Mouse (Mus musculus): ENCODE measurements around the gene Fbxl15.

The Fbxl15 gene

DNA sequence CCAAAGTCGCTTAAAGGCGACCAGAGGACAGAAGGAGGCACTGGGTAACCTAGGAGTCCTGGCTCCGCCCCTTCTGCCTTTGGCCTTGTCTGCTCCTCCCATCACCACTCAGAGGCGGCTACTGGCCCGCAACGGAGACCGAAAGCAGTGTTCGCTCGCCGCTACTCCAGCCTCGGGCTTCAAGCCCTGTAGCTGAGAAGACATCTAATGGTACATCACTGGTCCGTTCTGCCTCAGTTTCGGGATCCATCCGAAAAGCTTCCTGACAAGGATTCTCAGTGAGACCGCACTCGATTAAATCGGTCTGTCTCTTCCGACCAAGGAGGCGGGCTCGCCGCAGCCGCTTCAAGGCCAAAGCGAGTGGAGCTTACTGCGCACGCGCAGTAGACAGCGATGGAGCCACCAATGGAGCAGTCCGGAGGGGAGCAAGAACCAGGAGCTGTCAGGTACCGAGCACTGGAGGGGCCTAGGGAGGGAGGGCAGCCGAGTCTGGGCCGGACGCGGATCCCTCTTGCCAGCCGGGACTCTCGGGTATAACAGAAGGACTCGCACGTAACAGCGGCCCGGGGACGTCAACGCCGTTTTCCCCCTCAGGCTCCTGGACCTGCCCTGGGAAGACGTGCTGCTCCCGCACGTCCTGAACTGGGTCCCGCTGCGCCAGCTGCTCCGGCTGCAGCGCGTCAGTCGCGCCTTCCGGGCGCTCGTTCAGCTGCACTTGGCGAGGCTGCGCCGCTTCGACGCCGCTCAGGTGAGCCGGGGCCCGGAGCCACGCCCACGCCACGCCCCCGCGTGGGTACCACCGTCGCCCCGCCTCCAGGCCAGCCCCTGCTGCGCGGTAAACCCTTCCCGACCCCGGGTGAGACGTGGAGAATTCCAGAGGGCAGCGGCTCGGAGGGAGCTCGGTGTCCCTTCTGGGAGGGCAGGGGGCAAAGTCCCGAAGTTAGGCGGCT is at the start of gene Fbxl15:
Gene Fbxl15, plus strand, starts transcription at position 104 of the 950 bp plus-strand sequence.
- Histone ChIP-seq H3K36me3 (ENCODE audit: control insufficient read depth, insufficient read depth, low read length, poor library complexity, severe bottlenecking) (no peaks in the 10 kb centered on the region; the same call in 1 of the 2 replicates), H3K27me3 (ENCODE audit: control insufficient read depth, insufficient read depth, low read length, poor library complexity, severe bottlenecking) (no peaks in the 10 kb centered on the region)
- DNase-seq (ENCODE audit: low read depth, low spot score) = peak; percentile 94

DNA sequence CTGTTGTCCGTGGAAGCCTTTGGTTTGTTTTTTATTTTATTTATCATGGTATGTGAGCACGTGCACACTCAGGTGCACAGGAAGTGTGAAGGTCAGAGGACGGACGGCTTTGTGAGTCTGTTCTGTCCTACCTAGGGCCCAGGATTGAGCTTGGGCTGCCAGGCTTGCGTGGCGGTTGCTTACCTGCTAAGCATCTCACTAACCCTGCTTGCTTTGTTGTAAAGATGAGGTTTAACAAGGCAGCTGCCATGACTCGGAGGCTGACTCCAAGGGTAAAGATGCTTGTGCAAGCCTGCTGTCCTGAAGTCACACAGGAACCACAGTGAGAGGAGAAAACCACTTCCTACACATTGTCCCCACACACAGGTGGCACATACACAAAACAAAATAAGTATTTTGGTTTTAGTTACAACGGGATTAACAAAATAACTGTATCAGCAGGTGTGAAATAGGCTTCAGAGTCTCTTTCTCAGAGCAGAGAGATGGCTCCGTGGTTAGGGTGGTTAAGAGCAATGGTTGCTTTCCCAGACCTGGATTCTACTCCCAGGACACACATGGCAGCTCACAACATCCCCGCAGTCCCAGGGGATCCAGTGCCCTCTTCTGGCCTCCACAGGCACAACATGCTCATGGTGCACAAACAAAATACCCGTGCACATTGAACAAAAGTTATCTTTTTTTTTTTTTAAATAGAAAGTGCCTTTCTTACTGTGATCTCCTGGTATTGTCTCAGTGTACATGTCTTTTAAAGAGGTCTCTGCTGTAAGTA is 45.7 kb upstream of the Fbxl15 start:
- Histone ChIP-seq H3K36me3 (ENCODE audit: control insufficient read depth, insufficient read depth, low read length, poor library complexity, severe bottlenecking) (peaks cover 4% of the 10 kb centered on the region; the same call in 1 of the 2 replicates), H3K27me3 (ENCODE audit: control insufficient read depth, insufficient read depth, low read length, poor library complexity, severe bottlenecking) (no peaks in the 10 kb centered on the region)
- DNase-seq (ENCODE audit: low read depth, low spot score) = no peak

DNA sequence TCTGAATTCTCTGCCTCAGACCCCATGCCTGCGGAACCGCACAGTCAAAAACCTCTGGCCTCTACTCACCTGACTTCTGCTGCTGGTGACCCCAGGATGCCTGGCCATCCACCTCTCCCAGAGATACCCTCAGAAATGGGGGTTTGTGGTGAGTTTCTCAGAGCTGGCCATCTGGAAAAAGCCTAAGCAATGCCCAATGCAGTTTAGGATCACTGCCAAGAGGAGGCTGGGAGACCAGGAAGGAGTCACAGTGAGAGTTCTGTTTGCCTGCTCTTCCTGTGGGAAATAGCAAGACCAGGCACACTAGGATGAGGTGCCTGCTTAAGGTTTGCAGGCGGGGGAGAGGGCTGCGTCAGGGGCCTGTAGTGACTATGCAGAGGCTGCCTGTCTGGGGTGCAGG is 43.3 kb upstream of the Fbxl15 start:
- no peaks in the 10 kb centered on the region for H3K27me3 ChIP-seq (ENCODE audit: control insufficient read depth, insufficient read depth, low read length, poor library complexity, severe bottlenecking)
- peaks cover 4% of the 10 kb centered on the region; the same call in 1 of the 2 replicates for H3K36me3 ChIP-seq (ENCODE audit: control insufficient read depth, insufficient read depth, low read length, poor library complexity, severe bottlenecking)
- no peak for DNase-seq (ENCODE audit: low read depth, low spot score)

DNA sequence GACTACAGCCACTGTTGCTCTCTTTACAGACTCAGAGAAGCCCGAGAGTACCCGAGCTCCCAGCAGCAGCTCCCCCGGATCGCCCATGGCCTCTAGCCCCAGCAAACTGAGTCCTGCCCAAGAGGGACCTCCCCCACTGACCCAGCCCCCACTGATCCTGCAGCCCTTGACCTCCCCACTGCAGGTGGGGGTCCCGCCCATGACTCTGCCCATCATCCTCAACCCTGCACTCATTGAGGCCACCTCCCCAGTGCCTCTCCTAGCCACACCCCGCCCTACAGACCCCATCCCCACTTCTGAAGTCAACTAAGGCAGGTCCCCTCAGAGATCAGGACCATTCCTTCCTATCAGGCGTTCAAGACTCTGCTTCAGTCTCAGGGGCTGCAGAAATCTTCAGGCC is 42.4 kb upstream of the Fbxl15 start:
- no peaks in the 10 kb centered on the region for H3K27me3 ChIP-seq (ENCODE audit: control insufficient read depth, insufficient read depth, low read length, poor library complexity, severe bottlenecking)
- DNase-seq (ENCODE audit: low read depth, low spot score) = no peak
- peaks cover 4% of the 10 kb centered on the region; the same call in 1 of the 2 replicates for H3K36me3 ChIP-seq (ENCODE audit: control insufficient read depth, insufficient read depth, low read length, poor library complexity, severe bottlenecking)

DNA sequence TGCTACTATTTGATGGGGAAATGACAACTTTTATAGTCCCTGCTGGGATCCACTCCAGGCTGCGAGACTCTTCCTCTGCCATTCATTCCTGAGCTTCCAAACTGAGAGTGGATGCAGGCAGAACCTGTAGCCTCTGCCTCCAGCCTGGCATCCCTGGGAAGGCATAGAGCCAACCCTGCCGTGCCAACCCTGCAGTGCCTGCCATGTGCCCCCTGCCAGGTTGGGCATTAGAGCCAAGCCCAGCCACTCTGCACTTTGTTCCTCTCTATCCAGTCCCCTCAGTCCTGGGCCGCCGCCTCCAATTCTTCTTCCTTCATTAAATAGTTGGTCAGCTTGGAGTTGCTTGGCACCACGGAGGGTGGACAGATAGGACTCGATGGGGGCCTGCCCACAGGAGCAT is 41.9 kb upstream of the Fbxl15 start:
- DNase-seq (ENCODE audit: low read depth, low spot score) = no peak
- H3K36me3 ChIP-seq (ENCODE audit: control insufficient read depth, insufficient read depth, low read length, poor library complexity, severe bottlenecking) = peaks cover 4% of the 10 kb centered on the region; the same call in 1 of the 2 replicates
- H3K27me3 ChIP-seq (ENCODE audit: control insufficient read depth, insufficient read depth, low read length, poor library complexity, severe bottlenecking) = no peaks in the 10 kb centered on the region

DNA sequence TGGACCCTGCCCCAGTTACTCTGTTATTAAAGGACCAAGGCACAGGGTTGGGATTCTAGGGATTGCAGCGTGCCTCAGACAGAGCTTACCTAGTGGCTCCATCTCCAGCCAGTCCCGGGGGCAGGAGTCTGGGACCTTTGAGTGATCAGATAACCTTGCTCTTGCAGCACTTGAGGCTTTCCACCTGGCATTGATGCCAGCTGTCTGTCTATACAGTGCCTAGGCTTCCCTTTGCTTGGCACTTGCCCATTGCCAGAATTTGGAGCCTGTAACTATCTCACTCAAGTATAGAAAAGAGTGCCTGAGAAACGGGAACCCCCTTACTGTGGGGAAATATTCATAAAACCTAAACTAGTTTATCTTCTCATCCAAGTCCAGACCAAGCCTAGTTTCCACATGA is 41.1 kb upstream of the Fbxl15 start:
- DNase-seq (ENCODE audit: low read depth, low spot score) = no peak
- H3K27me3 ChIP-seq (ENCODE audit: control insufficient read depth, insufficient read depth, low read length, poor library complexity, severe bottlenecking) = no peaks in the 10 kb centered on the region
- peaks cover 3% of the 10 kb centered on the region; the same call in 1 of the 2 replicates for H3K36me3 ChIP-seq (ENCODE audit: control insufficient read depth, insufficient read depth, low read length, poor library complexity, severe bottlenecking)

DNA sequence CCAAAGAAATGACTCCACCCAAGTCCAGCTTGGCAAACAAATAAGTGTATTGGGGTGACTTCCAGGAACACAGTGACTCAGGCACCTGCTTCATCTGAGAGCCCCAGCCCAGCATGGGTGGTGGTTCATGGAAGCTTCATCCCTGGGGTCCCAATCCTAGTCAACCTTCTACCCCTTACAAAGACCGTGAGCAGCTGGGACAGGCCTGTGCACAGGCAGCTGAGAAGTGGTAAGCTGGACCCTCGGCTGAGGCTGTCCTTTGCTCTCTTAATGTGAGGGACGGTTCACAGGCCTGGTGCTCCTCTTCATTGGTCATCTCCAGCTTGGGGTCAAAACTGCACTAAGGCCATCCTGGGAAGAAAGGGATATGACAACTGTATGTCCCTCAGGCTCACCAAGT is 40.4 kb upstream of the Fbxl15 start:
- H3K36me3 ChIP-seq (ENCODE audit: control insufficient read depth, insufficient read depth, low read length, poor library complexity, severe bottlenecking) = no peaks in the 10 kb centered on the region; the same call in 1 of the 2 replicates

DNA sequence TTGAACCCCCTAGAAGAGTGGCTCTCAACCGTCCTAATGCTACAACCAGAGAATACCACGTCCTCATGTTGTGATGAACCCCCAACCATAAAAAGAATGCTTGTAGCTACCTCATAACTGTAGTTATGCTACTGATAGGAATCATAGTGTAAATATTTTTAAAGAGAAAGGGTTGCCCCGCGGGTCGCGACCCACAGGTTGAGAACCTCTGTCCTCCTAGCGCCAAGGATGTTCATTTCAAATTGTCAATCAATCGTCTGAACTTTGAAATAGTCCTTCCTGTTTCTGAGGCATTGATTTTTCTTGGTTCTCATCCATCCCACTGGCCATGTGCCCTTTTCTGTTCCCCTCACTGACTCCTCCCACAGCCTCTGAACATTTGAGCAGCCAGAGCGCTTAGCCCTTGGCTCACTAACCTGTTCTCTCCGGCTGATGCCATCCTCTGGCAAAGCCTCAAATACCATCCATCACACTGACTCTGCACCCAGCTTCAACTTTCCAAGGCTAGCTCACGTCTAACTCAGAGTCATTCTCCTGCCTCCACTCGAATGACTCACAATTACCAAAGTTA is 37.4 kb upstream of the Fbxl15 start:
- no peaks in the 10 kb centered on the region; the same call in 1 of the 2 replicates for H3K36me3 ChIP-seq (ENCODE audit: control insufficient read depth, insufficient read depth, low read length, poor library complexity, severe bottlenecking)
- no peaks in the 10 kb centered on the region for H3K27me3 ChIP-seq (ENCODE audit: control insufficient read depth, insufficient read depth, low read length, poor library complexity, severe bottlenecking)
- no peak for DNase-seq (ENCODE audit: low read depth, low spot score)

More for the DNA sequence above, 40.4 kb upstream of the Fbxl15 start:
- no peaks in the 10 kb centered on the region for H3K27me3 ChIP-seq (ENCODE audit: control insufficient read depth, insufficient read depth, low read length, poor library complexity, severe bottlenecking)
- DNase-seq (ENCODE audit: low read depth, low spot score) = no peak

DNA sequence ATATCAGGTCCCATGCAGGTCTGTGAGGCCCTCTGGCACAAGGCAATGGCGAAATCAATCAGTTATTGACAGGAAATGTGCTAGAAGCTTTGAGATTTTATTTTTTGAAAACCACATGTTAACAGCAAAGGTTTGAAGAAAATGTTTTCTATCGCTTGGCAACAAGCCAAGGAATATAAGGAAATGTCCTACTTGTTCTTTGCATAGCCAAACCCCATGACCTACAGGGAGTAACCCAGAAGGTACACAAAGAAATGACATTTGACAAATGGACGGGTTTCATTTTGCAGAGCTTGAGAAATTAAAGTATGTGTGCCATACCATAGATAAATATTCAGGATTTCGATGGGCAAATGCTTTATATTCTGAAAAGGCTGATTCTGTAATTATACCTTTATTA is 31.0 kb upstream of the Fbxl15 start:
- Histone ChIP-seq H3K36me3 (ENCODE audit: control insufficient read depth, insufficient read depth, low read length, poor library complexity, severe bottlenecking) (no peaks in the 10 kb centered on the region), H3K27me3 (ENCODE audit: control insufficient read depth, insufficient read depth, low read length, poor library complexity, severe bottlenecking) (no peaks in the 10 kb centered on the region)
- no peak for DNase-seq (ENCODE audit: low read depth, low spot score)

DNA sequence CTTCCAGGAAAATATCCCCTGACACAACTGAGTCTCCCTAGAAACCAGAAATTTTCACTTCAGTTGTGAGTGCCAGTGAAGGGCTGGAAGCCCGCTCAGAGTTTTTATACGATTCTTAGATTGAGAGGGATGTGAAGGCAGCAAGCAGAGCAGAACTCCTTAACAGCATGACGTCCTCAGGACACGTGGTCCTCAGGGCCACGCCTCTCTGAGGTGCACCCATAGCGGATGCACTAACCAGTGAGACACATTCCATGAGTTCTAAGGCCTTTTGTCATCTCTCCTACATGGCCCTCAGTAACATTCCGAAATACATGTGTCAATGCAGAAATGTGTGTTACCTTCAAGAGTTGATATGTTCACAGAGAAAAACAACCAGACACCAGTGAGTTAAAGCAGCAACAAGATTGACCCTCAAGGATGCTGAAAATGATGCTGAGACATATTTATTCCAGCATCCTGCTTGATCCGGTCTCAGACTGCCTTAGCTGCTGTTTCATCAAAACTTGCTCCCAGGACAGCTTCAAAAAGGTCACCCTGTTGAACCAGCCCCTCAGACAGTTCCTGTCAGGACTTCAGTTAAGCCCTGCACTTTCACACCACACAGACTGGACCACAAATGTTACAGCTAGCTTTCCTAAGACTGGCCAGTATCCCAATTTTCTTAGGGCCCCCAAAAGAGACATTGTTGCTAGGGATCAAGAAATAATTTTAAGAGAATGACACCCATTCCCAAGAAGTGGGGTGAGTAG is 27.5 kb upstream of the Fbxl15 start:
- DNase-seq (ENCODE audit: low read depth, low spot score) = no peak
- H3K27me3 ChIP-seq (ENCODE audit: control insufficient read depth, insufficient read depth, low read length, poor library complexity, severe bottlenecking) = no peaks in the 10 kb centered on the region

DNA sequence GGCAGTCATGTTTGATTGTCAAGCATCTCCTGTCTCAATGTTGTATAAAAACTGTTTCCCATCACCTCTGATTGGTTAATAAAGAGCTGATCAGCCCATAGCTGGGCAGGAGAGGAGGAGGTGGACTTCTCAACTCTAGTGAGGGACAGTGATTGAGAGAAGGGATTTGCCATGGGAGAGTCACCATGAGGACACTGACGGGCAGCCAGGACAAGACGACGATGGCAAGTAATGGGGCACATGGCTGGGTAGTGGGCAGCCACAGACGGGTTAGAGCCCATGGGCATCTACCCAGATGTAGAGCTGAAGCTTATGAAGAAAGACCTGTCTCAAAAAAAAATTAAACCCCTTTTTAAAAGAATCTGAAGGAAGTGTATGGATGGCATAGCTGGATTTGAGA is 25.4 kb upstream of the Fbxl15 start:
- Histone ChIP-seq H3K27me3 (ENCODE audit: control insufficient read depth, insufficient read depth, low read length, poor library complexity, severe bottlenecking) (no peaks in the 10 kb centered on the region), H3K36me3 (ENCODE audit: control insufficient read depth, insufficient read depth, low read length, poor library complexity, severe bottlenecking) (peaks cover 6% of the 10 kb centered on the region; the same call in 1 of the 2 replicates)
- DNase-seq (ENCODE audit: low read depth, low spot score) = no peak

More for the DNA sequence above, 27.5 kb upstream of the Fbxl15 start:
- H3K36me3 ChIP-seq (ENCODE audit: control insufficient read depth, insufficient read depth, low read length, poor library complexity, severe bottlenecking) = no peaks in the 10 kb centered on the region

DNA sequence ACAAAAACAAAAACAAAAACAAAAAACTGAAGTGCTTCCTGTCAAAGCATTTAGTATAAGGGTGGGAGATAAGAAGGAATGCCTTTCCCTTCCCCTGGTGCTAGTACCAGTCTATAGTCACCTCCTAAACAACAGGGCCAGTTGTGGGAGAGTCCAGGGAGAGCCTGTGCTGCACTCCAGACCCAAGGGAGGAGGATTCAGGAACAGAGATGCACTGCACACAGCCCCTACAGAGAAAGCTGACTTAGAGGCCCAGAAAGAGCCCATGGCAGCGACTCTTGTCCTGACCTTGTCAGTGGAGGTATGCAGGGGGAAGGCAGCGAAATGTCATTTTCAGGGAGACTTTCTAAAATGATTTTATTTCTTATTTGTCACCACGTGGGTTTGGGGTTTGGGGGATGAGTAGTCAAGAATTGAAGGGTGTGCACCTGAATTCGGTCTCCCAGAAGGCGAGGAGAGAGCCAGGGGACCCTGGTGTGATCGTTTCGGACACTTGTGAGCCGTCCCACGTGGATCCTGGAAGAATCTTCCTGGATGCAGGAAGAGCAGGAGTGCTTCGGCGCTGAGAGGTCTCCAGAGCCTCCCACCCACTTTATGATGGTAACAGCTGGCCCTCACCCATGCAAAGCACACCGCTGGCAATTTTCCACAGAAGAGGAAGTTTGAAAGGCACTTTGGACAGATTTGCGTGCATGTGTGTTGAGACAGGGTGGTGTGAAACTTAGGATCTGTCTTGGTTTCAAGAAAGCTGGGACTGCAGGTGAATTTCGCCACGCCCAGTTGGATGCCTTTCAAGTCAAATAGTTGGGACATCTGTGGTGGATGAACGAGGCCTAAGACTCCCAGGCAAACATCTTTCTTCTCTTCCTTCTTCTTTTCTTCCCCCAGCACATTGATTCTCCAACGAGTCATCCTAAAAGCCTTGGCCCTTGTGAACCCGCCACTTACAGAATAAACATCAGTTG is 24.5 kb upstream of the Fbxl15 start:
- Histone ChIP-seq H3K27me3 (ENCODE audit: control insufficient read depth, insufficient read depth, low read length, poor library complexity, severe bottlenecking) (no peaks in the 10 kb centered on the region), H3K36me3 (ENCODE audit: control insufficient read depth, insufficient read depth, low read length, poor library complexity, severe bottlenecking) (peaks cover 15% of the 10 kb centered on the region)
- peak; percentile 54 for DNase-seq (ENCODE audit: low read depth, low spot score)

DNA sequence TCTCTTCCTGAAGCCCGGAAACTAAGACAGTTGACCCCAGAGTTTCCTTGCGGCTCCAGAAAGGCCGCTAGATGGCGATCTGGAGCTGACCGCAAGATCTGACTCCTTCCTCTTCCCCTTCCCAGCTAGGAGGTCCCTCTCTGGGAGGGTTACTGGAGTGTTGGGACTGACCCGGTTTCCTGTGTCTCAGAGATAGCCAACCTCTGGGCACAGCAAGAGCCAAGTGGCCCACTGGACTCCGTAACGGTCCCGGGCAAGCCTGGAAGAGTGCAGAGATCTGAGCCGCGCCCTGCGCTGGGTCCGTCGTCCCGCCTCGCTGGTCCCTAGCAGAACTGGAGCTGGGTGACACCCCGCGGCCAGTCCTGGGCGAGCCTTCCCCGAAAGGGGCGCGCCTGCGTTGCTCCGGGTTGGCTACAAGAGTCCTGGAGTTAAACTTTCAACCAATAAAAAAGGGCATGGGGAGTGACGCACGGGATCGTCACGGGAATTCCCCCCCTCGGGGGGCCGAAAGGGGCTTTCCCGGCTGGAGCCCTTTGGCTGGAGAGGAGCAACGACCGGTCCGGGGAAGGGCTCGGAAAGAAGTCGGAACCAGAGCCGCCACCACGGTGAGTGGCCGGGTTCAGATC is 23.7 kb upstream of the Fbxl15 start, which contains the start of gene Nfkb2:
Gene Nfkb2, plus strand, starts transcription at position 105 of the 626 bp plus-strand sequence.
- peak; percentile 98 for DNase-seq (ENCODE audit: low read depth, low spot score)
- H3K27me3 ChIP-seq (ENCODE audit: control insufficient read depth, insufficient read depth, low read length, poor library complexity, severe bottlenecking) = no peaks in the 10 kb centered on the region

More for the DNA sequence above, 23.7 kb upstream of the Fbxl15 start, which contains the start of gene Nfkb2:
- peaks cover 18% of the 10 kb centered on the region for H3K36me3 ChIP-seq (ENCODE audit: control insufficient read depth, insufficient read depth, low read length, poor library complexity, severe bottlenecking)
